In the genomic region with DNA sequence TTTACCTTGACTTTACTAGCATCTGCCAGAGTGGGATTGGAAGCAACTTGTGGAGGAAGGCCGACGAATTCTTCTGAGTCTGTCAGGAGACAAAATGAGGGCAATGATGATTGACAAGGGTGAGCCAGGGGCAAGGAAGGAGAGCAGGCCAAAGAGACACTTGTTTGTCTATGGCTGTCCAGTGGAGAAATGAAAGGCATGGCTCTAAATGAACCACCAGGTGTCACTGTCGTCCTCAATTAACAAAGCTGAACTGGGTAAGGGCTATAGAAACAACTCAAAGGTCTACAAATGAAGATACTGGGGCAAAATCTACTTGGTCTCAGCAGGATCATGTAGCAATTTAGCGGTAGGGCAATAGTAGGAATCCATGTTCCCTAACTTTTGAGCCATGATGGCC, we compare ENCODE assay signal across 8 mouse cellular contexts. TPM values are rescaled to one million over a fixed set of nuclear protein-coding genes. Genes with fewer than 3 reads are reported as not detected.
DNase-seq lines count a peak whose midpoint lies in the region; ATAC-seq and TF ChIP-seq lines count a peak whose summit lies in the region.

No protein-coding gene starts in this region.

- no peak overlapping the region for H3K4me2 ChIP-seq in hindbrain, embryonic 13.5 days
- H3K4me2 ChIP-seq in midbrain, postnatal 0 days (ENCODE audit: low read depth, low read length, poor library complexity, severe bottlenecking), result no peak overlapping the region

- DNase-seq in hindbrain, embryonic 10.5 days (ENCODE audit: low spot score), result peak; percentile 19
- DNase-seq in cerebellum, postnatal 25 days, result peak; percentile 19 to 55
- peak; percentile 29 for DNase-seq in layer of hippocampus, adult 9-11 months
- peak; percentile 64 for DNase-seq in midbrain, postnatal 0 days (ENCODE audit: low spot score)
- no peak for DNase-seq in spleen, postnatal 36 days (ENCODE audit: low spot score in 2 of 2)

- no peaks in the 10 kb centered on the region for H3K27me3 ChIP-seq in hindbrain, embryonic 10.5 days (ENCODE audit: insufficient read depth, poor library complexity, severe bottlenecking)
- no peaks in the 10 kb centered on the region for H3K27me3 ChIP-seq in hindbrain, embryonic 13.5 days
- H3K27me3 ChIP-seq in E14TG2a.4 (ENCODE audit: insufficient read depth, low read length), result no peaks in the 10 kb centered on the region
- H3K27me3 ChIP-seq in midbrain, postnatal 0 days (ENCODE audit: insufficient read depth, low read length), result no peaks in the 10 kb centered on the region

- no peak overlapping the region for H3K9ac ChIP-seq in hindbrain, embryonic 13.5 days
- H3K9ac ChIP-seq in midbrain, postnatal 0 days (replicated peaks; ENCODE audit: low read length, poor library complexity, severe bottlenecking), result no peak overlapping the region

- no peak overlapping the region for H3K4me3 ChIP-seq in hindbrain, embryonic 10.5 days
- no peak overlapping the region for H3K4me3 ChIP-seq in hindbrain, embryonic 13.5 days
- H3K4me3 ChIP-seq in E14TG2a.4 (replicated peaks; ENCODE audit: low read length), result no peak overlapping the region
- no peak overlapping the region for H3K4me3 ChIP-seq in midbrain, postnatal 0 days (ENCODE audit: low read depth, low read length)

- no peaks in the 10 kb centered on the region for H3K9me3 ChIP-seq in hindbrain, embryonic 10.5 days
- no peaks in the 10 kb centered on the region for H3K9me3 ChIP-seq in hindbrain, embryonic 13.5 days
- no peaks in the 10 kb centered on the region for H3K9me3 ChIP-seq in E14TG2a.4 (ENCODE audit: low read length)
- no peaks in the 10 kb centered on the region for H3K9me3 ChIP-seq in midbrain, postnatal 0 days (ENCODE audit: low read length)

- peak; percentile 60 for TF ChIP-seq CTCF in E14TG2a.4 (conservative IDR thresholded peaks at IDR 0.05; ENCODE audit: low read length)
- TF ChIP-seq CTCF in midbrain, postnatal 0 days (IDR thresholded peaks at IDR 0.05), result peak; percentile 73

- WGBS in hindbrain, embryonic 10.5 days, result 46% methylated on average over 4 of the region's 4 CpGs
- 48% methylated on average over 4 of the region's 4 CpGs for WGBS in hindbrain, embryonic 13.5 days
- 58% methylated on average over 4 of the region's 4 CpGs for WGBS in midbrain, postnatal 0 days

- H3K36me3 ChIP-seq in hindbrain, embryonic 10.5 days, result no peaks in the 10 kb centered on the region
- no peaks in the 10 kb centered on the region for H3K36me3 ChIP-seq in hindbrain, embryonic 13.5 days
- H3K36me3 ChIP-seq in E14TG2a.4 (ENCODE audit: insufficient read depth, low read length), result no peaks in the 10 kb centered on the region
- H3K36me3 ChIP-seq in midbrain, postnatal 0 days (ENCODE audit: insufficient read depth, low read length), result no peaks in the 10 kb centered on the region

- no peak overlapping the region for H3K27ac ChIP-seq in hindbrain, embryonic 10.5 days
- no peak overlapping the region for H3K27ac ChIP-seq in hindbrain, embryonic 13.5 days
- no peak overlapping the region for H3K27ac ChIP-seq in midbrain, postnatal 0 days (ENCODE audit: low read depth, low read length)

- ATAC-seq in hindbrain, embryonic 13.5 days (ENCODE audit: low FRiP score), result no peak
- peak; percentile 83 to 84; a peak in 3 of 4 replicates for ATAC-seq in hematopoietic stem cell, adult 5-6 weeks (replicated peaks in 1 of 2; ENCODE audit: insufficient read depth in 1 of 2, low FRiP score in 2 of 2, low TSS enrichment in 1 of 2, low read depth in 1 of 2, poor library complexity in 2 of 2, severe bottlenecking in 2 of 2)
- ATAC-seq in midbrain, postnatal 0 days (ENCODE audit: low FRiP score), result no peak

- peaks cover 7% of the 10 kb centered on the region; the same call in 1 of the 2 replicates for H3K4me1 ChIP-seq in hindbrain, embryonic 10.5 days (replicated peaks)
- H3K4me1 ChIP-seq in hindbrain, embryonic 13.5 days (replicated peaks), result no peaks in the 10 kb centered on the region
- H3K4me1 ChIP-seq in E14TG2a.4 (replicated peaks; ENCODE audit: low read depth, low read length), result no peaks in the 10 kb centered on the region
- no peaks in the 10 kb centered on the region for H3K4me1 ChIP-seq in midbrain, postnatal 0 days (ENCODE audit: insufficient read depth, low read length)

RNA-seq across cellular contexts. Expression of a gene that starts 33.4 kb away (rescaled TPM):
- 3.0 and 4.4 TPM in 2 replicates for polyA plus RNA-seq in hindbrain, embryonic 10.5 days (2016; fragmentation: Nextera tagmentation; extraction: Ambion mirVana)
- 2.1 and 2.4 TPM in 2 replicates for polyA plus RNA-seq in hindbrain, embryonic 13.5 days (2015; fragmentation: Nextera tagmentation; extraction: Ambion mirVana)
- total RNA-seq in hematopoietic stem cell, adult 5-6 weeks (2017), result 2.0 and 2.1 TPM in 2 replicates
- total RNA-seq in midbrain, postnatal 0 days (2014; rRNA removed), result 3.9 and 4.4 TPM in 2 replicates
- 1.2 and 1.5 TPM in 2 replicates for polyA plus RNA-seq in midbrain, postnatal 0 days (2015; fragmentation: Nextera tagmentation; extraction: Ambion mirVana)

RNA-seq across cellular contexts. Expression of a gene that starts 33.6 kb away (rescaled TPM):
- 14.9 and 15.0 TPM in 2 replicates for polyA plus RNA-seq in hindbrain, embryonic 10.5 days (2016; fragmentation: Nextera tagmentation; extraction: Ambion mirVana)
- polyA plus RNA-seq in hindbrain, embryonic 13.5 days (2015; fragmentation: Nextera tagmentation; extraction: Ambion mirVana), result 20.3 and 24.5 TPM in 2 replicates
- total RNA-seq in hematopoietic stem cell, adult 5-6 weeks (2017), result 26.0 and 30.1 TPM in 2 replicates
- total RNA-seq in midbrain, postnatal 0 days (2014; rRNA removed), result 34.9 and 35.7 TPM in 2 replicates
- 28.7 and 33.5 TPM in 2 replicates for polyA plus RNA-seq in midbrain, postnatal 0 days (2015; fragmentation: Nextera tagmentation; extraction: Ambion mirVana)

Comparison
In these comparisons a context has a peak if more than half of its experiments do, and no peak if none do; other contexts are left out.
1. DNase-seq: peak in hindbrain, embryonic 10.5 days (single experiment), cerebellum, postnatal 25 days (2 of 2), layer of hippocampus, adult 9-11 months (single experiment) and midbrain, postnatal 0 days (single experiment); none in spleen, postnatal 36 days (0 of 2).
2. ATAC-seq: peak in hematopoietic stem cell, adult 5-6 weeks (2 of 2); none in hindbrain, embryonic 13.5 days (single experiment) and midbrain, postnatal 0 days (single experiment).